Mouse (Mus musculus) limb, embryonic 14.5 days (tissue): ENCODE measurements at regions not wholly inside any gene's neighbourhood (a gene's known extent, or its start where the extent isn't known, plus 50 kb on each side); places are given as distances from the start of the nearest gene placed in this dataset.
A peak's percentile ranks its signal among the peaks of the same experiment; 100 is the strongest.

ENCODE experiments used
- ATAC-seq: fragments of 200-750 bp; cut with Nextera tagmentation; 2 replicates; pipeline ENCODE4 v1.8.0; 2017; ENCODE audit warnings: low read depth, moderate number of reproducible peaks, moderate TSS enrichment; ENCODE audit not compliant: low FRiP score
- DNase-seq: peaks from one replicate; pipeline ENCODE4 v3.0.0-alpha.2; 2015; ENCODE audit warnings: low spot score
- H3K27ac ChIP-seq: fragments of 300-500 bp; sonication (generic); replicated peaks from 2 replicates; pipeline ENCODE4 v1.5.1; 2014; ENCODE audit warnings: low read depth, mild to moderate bottlenecking, low read length, moderate library complexity, mixed read lengths
- H3K27me3 ChIP-seq: fragments of 300-500 bp; sonication (generic); 2 replicates; pipeline ENCODE4 v1.6.1; 2014; ENCODE audit warnings: low read length, mixed read lengths; ENCODE audit not compliant: control insufficient read depth, insufficient read depth
- H3K36me3 ChIP-seq: fragments of 300-500 bp; sonication (generic); 2 replicates; pipeline ENCODE4 v1.6.1; 2014; ENCODE audit warnings: mild to moderate bottlenecking, low read length, moderate library complexity, mixed read lengths; ENCODE audit not compliant: control insufficient read depth, insufficient read depth
- H3K4me1 ChIP-seq: fragments of 300-500 bp; sonication (generic); 2 replicates; pipeline ENCODE4 v1.6.1; 2014; ENCODE audit warnings: antibody characterized with exemption, low read length, mixed read lengths; ENCODE audit not compliant: control insufficient read depth, insufficient read depth
- H3K4me2 ChIP-seq: fragments of 300-500 bp; sonication (generic); replicated peaks from 2 replicates; pipeline ENCODE4 v1.6.1; 2014; ENCODE audit warnings: low read depth, mild to moderate bottlenecking, low read length, moderate library complexity; ENCODE audit not compliant: severe bottlenecking
- H3K4me3 ChIP-seq: fragments of 300-500 bp; sonication (generic); replicated peaks from 2 replicates; pipeline ENCODE4 v1.5.1; 2014; ENCODE audit warnings: low read length
- H3K9ac ChIP-seq: fragments of 300-500 bp; sonication (generic); 2 replicates; pipeline ENCODE4 v1.6.1; 2014; ENCODE audit warnings: mild to moderate bottlenecking, low read depth, low read length, moderate library complexity; ENCODE audit not compliant: severe bottlenecking
- H3K9me3 ChIP-seq: fragments of 300-500 bp; sonication (generic); 2 replicates; pipeline ENCODE4 v1.6.1; 2016; ENCODE audit warnings: low read length; ENCODE audit not compliant: control insufficient read depth
- POLR2A ChIP-seq: fragments of 200-500 bp; IDR thresholded peaks from 2 replicates; pipeline ENCODE4 v1.8.0; 2012; ENCODE audit warnings: inconsistent platforms, mild to moderate bottlenecking, moderate library complexity, borderline replicate concordance; ENCODE audit not compliant: insufficient read depth, insufficient read length; ENCODE audit errors: extremely low read depth
- WGBS: fragments of 180-500 bp; shearing (Covaris S2); extraction: QIAGEN DNeasy Blood & Tissue Kit; methylation state at CpG from one replicate; pipeline ENCODE4 v1.1.7; 2014; 5-methylcytosine and 5-hydroxymethylcytosine counted together

DNA sequence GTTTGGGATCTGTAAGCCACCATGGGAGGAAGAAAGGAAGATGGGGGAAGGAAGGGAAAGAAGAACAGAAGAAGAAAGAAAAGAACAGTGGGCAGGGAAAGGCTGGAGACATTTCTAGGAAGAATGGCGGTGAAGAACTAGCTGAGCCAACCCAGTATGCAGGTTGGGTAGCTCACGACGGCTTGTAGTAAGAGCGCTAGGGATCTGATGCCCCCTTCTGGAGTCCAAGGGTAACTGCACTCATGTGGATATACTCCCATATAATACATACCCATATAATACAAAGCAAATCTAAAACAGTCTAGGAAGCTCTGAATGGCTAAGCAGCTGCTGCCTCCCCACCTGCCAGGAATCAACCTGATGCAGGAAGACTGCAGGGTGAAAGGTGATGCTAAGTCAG, 100.2 kb upstream of the Gli2 start:
- 98% methylated on average over 4 of the region's 4 CpGs for WGBS
- no peaks in the 10 kb centered on the region for H3K9me3 ChIP-seq
- DNase-seq (no peak), ATAC-seq (no peak)
- no peaks in the 10 kb centered on the region for H3K27me3 ChIP-seq
- H3K4me1 ChIP-seq = no peaks in the 10 kb centered on the region
- no peak overlapping the region for H3K4me2 ChIP-seq
- H3K36me3 ChIP-seq = no peaks in the 10 kb centered on the region
- H3K4me3 ChIP-seq = no peak overlapping the region
- TF ChIP-seq POLR2A = no peak
- no peak overlapping the region for H3K27ac ChIP-seq
- no peak overlapping the region for H3K9ac ChIP-seq

DNA sequence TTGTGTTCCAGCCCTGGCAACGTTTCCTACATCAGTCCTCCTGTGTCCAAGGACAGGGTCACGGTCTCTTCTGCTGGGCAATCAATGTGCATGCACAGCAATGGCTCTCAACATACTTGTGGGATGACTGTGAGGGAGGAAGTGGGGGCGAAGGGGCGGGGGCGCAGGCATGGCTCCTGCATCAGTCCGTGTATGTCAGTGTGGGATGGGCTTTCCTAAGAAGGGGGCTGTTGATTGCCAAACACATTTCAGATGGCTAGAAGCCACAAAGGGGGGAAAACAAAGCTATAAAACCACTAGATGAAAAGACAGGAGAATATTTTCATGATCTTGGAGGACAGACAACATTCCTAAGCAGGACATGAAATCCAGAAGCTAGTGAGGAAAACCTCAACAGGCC, 99.4 kb upstream of the Gli2 start:
- peak; percentile 75 for ATAC-seq
- no peak overlapping the region for H3K9ac ChIP-seq
- no peak overlapping the region for H3K27ac ChIP-seq
- WGBS = 61% methylated on average over 6 of the region's 6 CpGs
- H3K4me1 ChIP-seq = no peaks in the 10 kb centered on the region
- no peak overlapping the region for H3K4me2 ChIP-seq
- no peak for TF ChIP-seq POLR2A
- no peaks in the 10 kb centered on the region for H3K36me3 ChIP-seq
- H3K9me3 ChIP-seq = no peaks in the 10 kb centered on the region
- H3K27me3 ChIP-seq = no peaks in the 10 kb centered on the region
- DNase-seq = peak; percentile 18
- no peak overlapping the region for H3K4me3 ChIP-seq

DNA sequence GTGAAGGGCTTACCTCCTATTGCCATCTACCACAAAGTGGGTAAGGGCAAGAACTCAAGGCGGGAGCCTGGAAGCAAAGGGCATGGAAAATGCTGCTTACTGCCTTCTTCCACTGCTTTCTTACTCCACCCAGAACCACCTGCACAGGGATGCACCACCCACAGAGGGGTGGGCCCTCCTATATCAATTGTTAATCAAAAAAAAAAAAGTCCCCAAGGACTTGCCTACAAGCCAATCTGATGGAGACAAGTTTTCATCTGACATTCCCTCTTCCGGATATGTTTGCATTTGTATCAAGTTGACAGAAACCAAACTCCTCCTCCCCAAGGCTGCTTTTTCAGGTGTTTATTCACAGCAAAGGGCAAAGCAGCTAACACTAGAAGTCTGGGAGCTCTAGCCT, 94.1 kb upstream of the Gli2 start:
- Histone ChIP-seq H3K36me3 (no peaks in the 10 kb centered on the region), H3K9me3 (no peaks in the 10 kb centered on the region), H3K9ac (no peak overlapping the region), H3K4me1 (peaks cover 13% of the 10 kb centered on the region; the same call in 1 of the 2 replicates), H3K4me3 (no peak overlapping the region), H3K27me3 (no peaks in the 10 kb centered on the region), H3K4me2 (no peak overlapping the region), H3K27ac (no peak overlapping the region)
- WGBS = 88% methylated on average over 2 of the region's 2 CpGs
- DNase-seq = no peak
- ATAC-seq = no peak
- TF ChIP-seq POLR2A = no peak

DNA sequence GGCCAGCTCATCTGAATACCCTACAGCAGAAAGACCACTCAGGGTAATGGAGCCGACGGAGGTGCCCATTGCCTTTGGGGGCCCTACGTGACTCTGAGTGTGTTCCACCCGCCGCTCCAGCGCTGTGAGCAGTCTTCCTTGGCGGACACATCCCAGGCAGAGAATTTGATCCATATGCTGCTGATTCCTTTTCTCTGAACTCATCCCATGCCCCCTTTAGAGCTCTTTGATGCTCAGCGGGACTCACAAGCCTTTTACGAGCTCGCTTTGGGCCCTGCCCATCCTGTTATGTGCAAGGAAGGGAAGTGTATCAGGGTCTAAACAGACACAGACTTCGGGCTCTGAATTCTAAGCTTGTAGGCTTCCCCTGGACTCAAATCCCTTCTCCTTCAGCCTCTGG, 90.4 kb upstream of the Gli2 start:
- Histone ChIP-seq H3K4me2 (no peak overlapping the region), H3K36me3 (no peaks in the 10 kb centered on the region), H3K4me1 (peaks cover 13% of the 10 kb centered on the region; the same call in 1 of the 2 replicates), H3K27me3 (no peaks in the 10 kb centered on the region), H3K27ac (peak overlapping the region; percentile 34; the same call in 1 of the 2 replicates), H3K4me3 (no peak overlapping the region), H3K9me3 (no peaks in the 10 kb centered on the region), H3K9ac (no peak overlapping the region)
- no peak for ATAC-seq
- peak; percentile 41 for DNase-seq
- 23% methylated on average over 11 of the region's 11 CpGs for WGBS
- no peak for TF ChIP-seq POLR2A

DNA sequence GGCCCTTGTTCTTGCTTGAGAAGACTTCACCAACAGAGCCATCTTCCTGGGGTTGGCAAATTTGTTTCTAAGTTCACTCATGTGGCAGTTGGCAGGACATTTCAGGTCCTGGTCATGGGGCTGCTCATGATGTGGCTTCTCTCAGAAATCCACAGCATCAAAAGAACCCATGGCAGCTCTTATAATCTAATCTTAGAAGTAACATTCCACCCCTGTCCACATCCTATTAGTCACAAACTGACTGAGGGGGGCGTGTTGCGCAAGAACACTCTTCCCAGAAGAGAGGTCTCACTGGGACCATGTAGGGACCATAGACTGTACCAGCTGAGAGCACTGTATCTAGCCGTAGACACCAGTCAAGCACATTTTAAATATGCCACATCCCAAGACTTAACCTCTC, 75.6 kb upstream of the Gli2 start:
- Histone ChIP-seq H3K27me3 (no peaks in the 10 kb centered on the region), H3K4me3 (no peak overlapping the region), H3K4me2 (no peak overlapping the region), H3K36me3 (no peaks in the 10 kb centered on the region), H3K4me1 (no peaks in the 10 kb centered on the region), H3K9ac (no peak overlapping the region), H3K27ac (no peak overlapping the region), H3K9me3 (no peaks in the 10 kb centered on the region)
- no peak for TF ChIP-seq POLR2A
- 92% methylated on average over 3 of the region's 3 CpGs for WGBS
- ATAC-seq (no peak), DNase-seq (no peak)

DNA sequence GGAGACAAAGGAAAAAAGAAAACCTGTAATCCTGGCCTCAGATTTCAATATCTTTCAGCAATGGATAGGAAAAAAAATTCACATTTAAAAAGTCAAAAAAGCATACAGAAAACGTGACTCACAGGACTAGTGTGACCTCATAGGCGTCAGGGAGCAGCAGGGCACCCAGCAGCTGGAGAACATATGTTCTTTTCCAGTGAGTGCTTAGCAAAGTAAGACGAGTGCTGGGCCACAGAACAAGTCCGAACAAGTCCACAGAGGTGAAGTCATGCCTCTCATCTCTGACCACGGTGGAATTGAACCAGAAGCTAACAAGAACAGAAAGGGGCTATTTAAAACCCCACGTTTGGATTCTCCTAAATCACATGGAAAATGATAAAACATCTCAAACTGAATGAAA, 72.1 kb upstream of the Gli2 start:
- Histone ChIP-seq H3K27me3 (no peaks in the 10 kb centered on the region), H3K4me2 (no peak overlapping the region), H3K27ac (no peak overlapping the region), H3K4me3 (no peak overlapping the region), H3K36me3 (no peaks in the 10 kb centered on the region), H3K9ac (no peak overlapping the region), H3K4me1 (no peaks in the 10 kb centered on the region), H3K9me3 (no peaks in the 10 kb centered on the region)
- no peak for TF ChIP-seq POLR2A
- ATAC-seq (no peak), DNase-seq (peak; percentile 6)
- 36% methylated on average over 6 of the region's 6 CpGs for WGBS
